Mouse (Mus musculus) stomach, embryonic 15.5 days (tissue): Measurements from ENCODE around the gene Anapc1. TPM values are rescaled to one million over a fixed set of nuclear protein-coding genes. Genes with fewer than 3 reads are reported as not detected.
A peak's percentile ranks its signal among the peaks of the same experiment; 100 is the strongest.

Source experiments
- ATAC-seq: fragments of 200-750 bp; cut with Nextera tagmentation; 2 replicates; pipeline ENCODE4 v1.8.0; 2017; ENCODE audit warnings: low read depth, moderate number of reproducible peaks, moderate TSS enrichment; ENCODE audit not compliant: insufficient read depth, low FRiP score
- H3K27ac ChIP-seq: fragments of 300-500 bp; sonication (generic); 2 replicates; pipeline ENCODE4 v1.5.1; 2015; ENCODE audit warnings: mild to moderate bottlenecking, inconsistent platforms
- H3K27me3 ChIP-seq: fragments of 300-500 bp; sonication (generic); replicated peaks from 2 replicates; pipeline ENCODE4 v1.6.1; 2015; ENCODE audit warnings: inconsistent platforms
- H3K36me3 ChIP-seq: fragments of 300-500 bp; sonication (generic); 2 replicates; pipeline ENCODE4 v1.6.1; 2015; ENCODE audit warnings: inconsistent platforms
- H3K4me1 ChIP-seq: fragments of 300-500 bp; sonication (generic); 2 replicates; pipeline ENCODE4 v1.6.1; 2015; ENCODE audit warnings: inconsistent platforms
- H3K4me2 ChIP-seq: fragments of 300-500 bp; sonication (generic); 2 replicates; pipeline ENCODE4 v1.6.1; 2015; ENCODE audit warnings: mild to moderate bottlenecking, inconsistent platforms
- H3K4me3 ChIP-seq: fragments of 300-500 bp; sonication (generic); replicated peaks from 2 replicates; pipeline ENCODE4 v1.5.1; 2015; ENCODE audit warnings: inconsistent platforms
- H3K9ac ChIP-seq: fragments of 300-500 bp; sonication (generic); 2 replicates; pipeline ENCODE4 v1.6.1; 2015; ENCODE audit warnings: inconsistent platforms
- H3K9me3 ChIP-seq: fragments of 300-500 bp; sonication (generic); 2 replicates; pipeline ENCODE4 v1.6.1; 2016; ENCODE audit warnings: inconsistent platforms
- WGBS: fragments of 180-500 bp; shearing (Covaris S2); methylation state at CpG from one replicate; pipeline ENCODE4 v1.1.7; 2015; 5-methylcytosine and 5-hydroxymethylcytosine counted together
- polyA plus RNA-seq: library from polyadenylated mRNA; unstranded; fragments of >200 nt; fragmentation: Nextera tagmentation; extraction: Ambion mirVana; gene quantifications from 2 replicates; pipeline ENCODE4 v1.2.1, GENCODE M21; 2015

Anapc1 gene
- polyA plus RNA-seq, 1 experiment from 2014 or later = 52.9 TPM

DNA sequence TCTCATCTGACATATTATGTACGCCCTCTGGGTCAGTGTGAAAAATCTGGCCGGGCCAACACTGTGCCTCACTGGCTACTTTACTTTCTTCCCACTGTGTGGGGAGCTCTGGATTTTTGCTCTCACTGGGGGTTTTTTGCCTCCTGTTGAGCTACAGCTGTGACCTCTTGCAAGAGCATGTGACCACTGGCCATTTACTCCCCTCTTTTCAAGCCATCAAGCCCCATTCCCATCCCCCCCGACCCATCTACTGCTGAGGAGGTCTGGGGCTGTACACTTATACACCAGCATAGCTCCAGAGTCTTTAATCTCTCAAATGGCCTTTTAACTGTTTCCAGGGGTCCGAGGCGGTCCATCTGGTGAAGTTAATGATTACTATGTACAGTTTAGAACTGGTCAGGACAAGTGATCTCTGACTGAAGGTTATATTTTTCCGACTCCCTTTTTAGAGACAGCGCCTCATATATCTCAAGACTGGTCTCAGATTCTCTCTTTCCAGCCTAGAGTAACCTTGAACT, 27.6 kb upstream of the Anapc1 start:
- H3K4me2 ChIP-seq = no peak overlapping the region
- peaks cover 25% of the 10 kb centered on the region for H3K4me1 ChIP-seq
- H3K9ac ChIP-seq = no peak overlapping the region
- H3K27me3 ChIP-seq = no peaks in the 10 kb centered on the region
- no peaks in the 10 kb centered on the region for H3K36me3 ChIP-seq
- peak; percentile 57; the same call in 1 of the 2 replicates for ATAC-seq
- no peaks in the 10 kb centered on the region for H3K9me3 ChIP-seq
- 41% methylated on average over 7 of the region's 7 CpGs for WGBS
- peak overlapping the region; percentile 90; the same call in 1 of the 2 replicates for H3K27ac ChIP-seq
- no peak overlapping the region for H3K4me3 ChIP-seq

DNA sequence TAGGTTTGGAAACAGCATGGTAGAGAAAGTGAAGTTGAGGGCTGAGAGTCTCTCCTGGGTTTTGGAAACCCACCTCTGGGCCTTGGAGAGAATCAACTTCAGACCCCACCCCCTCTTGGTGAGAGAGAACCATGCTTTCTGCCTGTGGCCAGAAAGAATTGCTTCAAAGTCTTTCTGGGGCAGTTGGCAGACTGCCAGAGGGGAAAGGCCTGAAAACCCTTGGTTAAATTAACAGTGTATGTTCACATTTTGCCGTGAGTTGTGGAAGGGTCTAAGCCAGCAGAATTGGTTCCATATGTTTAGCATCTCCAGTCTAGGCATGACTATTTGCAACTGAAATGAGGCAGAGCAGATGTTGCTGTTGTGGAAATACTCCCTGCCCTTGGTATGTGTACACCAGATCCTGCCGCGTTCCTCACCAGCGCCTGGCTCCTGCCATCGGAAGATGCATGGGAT, 26.4 kb upstream of the Anapc1 start:
- WGBS = 34% methylated on average over 5 of the region's 5 CpGs

DNA sequence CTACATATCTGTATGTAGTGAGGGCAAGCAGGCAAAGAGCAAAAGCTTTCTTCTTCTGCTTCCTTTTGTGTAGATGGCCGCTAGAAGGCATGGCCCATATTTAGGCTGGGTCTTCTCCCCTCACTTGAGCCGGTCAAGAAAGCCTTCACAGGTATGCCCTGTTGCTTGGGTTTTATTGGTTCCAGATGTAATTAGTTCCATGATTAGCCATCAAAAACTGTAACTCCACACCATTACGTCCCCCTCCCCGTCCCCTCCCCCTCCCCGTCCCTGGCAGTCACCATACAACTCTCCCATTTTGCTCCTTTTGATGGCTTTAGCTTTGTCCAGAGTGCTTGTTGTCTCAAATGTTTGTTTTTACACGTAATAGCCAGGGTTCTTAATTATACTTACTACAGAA, 25.7 kb upstream of the Anapc1 start:
- peaks cover 25% of the 10 kb centered on the region for H3K4me1 ChIP-seq
- H3K27ac ChIP-seq = peak overlapping the region; percentile 90
- WGBS = 73% methylated on average over 6 of the region's 6 CpGs
- no peak for ATAC-seq
- H3K27me3 ChIP-seq = no peaks in the 10 kb centered on the region
- H3K9me3 ChIP-seq = no peaks in the 10 kb centered on the region
- no peaks in the 10 kb centered on the region for H3K36me3 ChIP-seq
- no peak overlapping the region for H3K4me3 ChIP-seq
- no peak overlapping the region for H3K9ac ChIP-seq
- H3K4me2 ChIP-seq = no peak overlapping the region

More for the DNA sequence above, 26.4 kb upstream of the Anapc1 start:
- no peaks in the 10 kb centered on the region for H3K36me3 ChIP-seq
- no peak overlapping the region for H3K4me3 ChIP-seq
- H3K4me2 ChIP-seq = no peak overlapping the region
- no peaks in the 10 kb centered on the region for H3K27me3 ChIP-seq
- H3K27ac ChIP-seq = peak overlapping the region; percentile 90
- peak; percentile 29; the same call in 1 of the 2 replicates for ATAC-seq
- no peak overlapping the region for H3K9ac ChIP-seq
- H3K4me1 ChIP-seq = peaks cover 25% of the 10 kb centered on the region
- H3K9me3 ChIP-seq = no peaks in the 10 kb centered on the region

DNA sequence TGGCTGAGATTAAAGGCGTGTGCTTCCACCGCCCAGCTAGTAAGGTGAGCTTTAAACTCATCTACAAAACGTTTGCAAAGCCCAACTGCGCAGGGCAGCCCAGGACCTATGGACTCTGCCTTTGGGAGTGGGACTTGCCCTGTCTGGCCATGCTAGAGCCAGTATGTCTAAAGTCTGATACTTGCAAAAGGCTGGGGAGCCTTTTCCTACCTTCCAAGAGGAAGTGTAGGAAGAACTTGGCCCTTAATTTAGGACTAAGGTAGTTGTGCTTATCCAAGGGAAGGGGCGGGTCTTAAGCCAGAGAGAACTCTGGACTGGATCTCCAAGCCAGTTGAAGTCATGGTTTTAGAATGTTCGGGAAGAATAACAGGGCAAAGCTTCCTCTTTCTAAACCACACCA, 23.4 kb upstream of the Anapc1 start:
- Histone ChIP-seq H3K9me3 (no peaks in the 10 kb centered on the region), H3K4me3 (no peak overlapping the region), H3K4me1 (peaks cover 22% of the 10 kb centered on the region), H3K9ac (no peak overlapping the region), H3K4me2 (no peak overlapping the region), H3K27me3 (no peaks in the 10 kb centered on the region), H3K36me3 (no peaks in the 10 kb centered on the region), H3K27ac (no peak overlapping the region)
- 74% methylated on average over 6 of the region's 6 CpGs for WGBS
- ATAC-seq = no peak

GRCm38 (mm10) chr2:128709264-128709663, 22.1 kb upstream of the Anapc1 start:
- Histone ChIP-seq H3K9ac (no peak overlapping the region), H3K4me1 (peaks cover 15% of the 10 kb centered on the region), H3K4me3 (no peak overlapping the region), H3K36me3 (no peaks in the 10 kb centered on the region), H3K27ac (no peak overlapping the region), H3K9me3 (no peaks in the 10 kb centered on the region), H3K4me2 (no peak overlapping the region), H3K27me3 (no peaks in the 10 kb centered on the region)
- no peak for ATAC-seq
- WGBS = 55% methylated on average over 6 of the region's 6 CpGs

GRCm38 (mm10) chr2:128704474-128704873, 17.3 kb upstream of the Anapc1 start:
- ATAC-seq = no peak
- no peak overlapping the region for H3K9ac ChIP-seq
- H3K4me1 ChIP-seq = peaks cover 3% of the 10 kb centered on the region; the same call in 1 of the 2 replicates
- no peak overlapping the region for H3K4me3 ChIP-seq
- H3K27ac ChIP-seq = no peak overlapping the region
- no peaks in the 10 kb centered on the region for H3K36me3 ChIP-seq
- H3K27me3 ChIP-seq = no peaks in the 10 kb centered on the region
- H3K9me3 ChIP-seq = no peaks in the 10 kb centered on the region
- no peak overlapping the region for H3K4me2 ChIP-seq
- 84% methylated on average over 3 of the region's 3 CpGs for WGBS

- H3K36me3 ChIP-seq = no peaks in the 10 kb centered on the region
- H3K27ac ChIP-seq = peak overlapping the region; percentile 90
- no peaks in the 10 kb centered on the region for H3K27me3 ChIP-seq
- H3K9ac ChIP-seq = peak overlapping the region; percentile 77
- under 1% methylated on average over 24 of the region's 24 CpGs for WGBS
- H3K9me3 ChIP-seq = no peaks in the 10 kb centered on the region
- peak overlapping the region; percentile 80 for H3K4me2 ChIP-seq
- peak; percentile 3; the same call in 1 of the 2 replicates for ATAC-seq
- peak overlapping the region; percentile 75 for H3K4me3 ChIP-seq
- peaks cover 1% of the 10 kb centered on the region; the same call in 1 of the 2 replicates for H3K4me1 ChIP-seq
Observed at GRCm38 (mm10) chr2:128699201-128699885, 12.2 kb upstream of the Anapc1 start.

GRCm38 (mm10) chr2:128698693-128699181, 11.5 kb upstream of the Anapc1 start, which contains the start of gene Mertk:
Mertk (plus strand) TSS chr2:128698956.
- Histone ChIP-seq H3K4me1 (no peaks in the 10 kb centered on the region; the same call in 1 of the 2 replicates), H3K9me3 (no peaks in the 10 kb centered on the region), H3K4me2 (peak within 1 kb of the TSS; percentile 80), H3K36me3 (no peaks in the 10 kb centered on the region), H3K27ac (peak within 1 kb of the TSS; percentile 93), H3K27me3 (no peaks in the 10 kb centered on the region), H3K4me3 (peak within 1 kb of the TSS; percentile 75), H3K9ac (peak within 1 kb of the TSS; percentile 77)
- WGBS = 0% methylated on average over 30 of the region's 30 CpGs
- ATAC-seq = peak; percentile 92

DNA sequence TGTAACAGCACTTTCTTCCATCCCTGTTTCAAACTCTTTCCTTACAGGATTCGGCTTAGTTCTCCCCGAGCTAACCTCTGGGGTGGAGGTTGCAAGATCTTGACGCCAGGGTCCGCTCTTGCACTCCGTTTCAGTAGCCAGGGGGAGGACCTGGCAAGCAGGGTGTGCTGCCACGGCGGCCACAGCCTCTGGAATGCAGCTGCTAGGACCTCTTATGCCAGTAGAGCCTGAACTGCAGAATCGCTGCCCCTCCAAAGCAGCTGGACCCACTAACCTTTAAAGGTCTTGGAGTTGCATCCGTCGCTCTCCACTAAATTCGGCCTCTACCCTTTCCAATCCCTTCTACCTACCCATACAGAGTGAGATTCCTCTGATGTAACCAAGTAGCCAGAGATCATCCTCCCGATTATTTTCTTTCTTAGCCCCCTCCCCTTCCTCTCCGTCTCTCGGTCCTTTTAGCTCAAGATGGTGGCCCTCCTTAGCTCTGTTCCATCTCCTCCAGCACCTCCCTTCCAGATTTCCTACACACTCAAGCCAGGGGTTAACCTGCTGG, 11.0 kb upstream of the Anapc1 start:
- no peaks in the 10 kb centered on the region for H3K9me3 ChIP-seq
- H3K4me3 ChIP-seq = peak overlapping the region; percentile 75
- H3K27me3 ChIP-seq = no peaks in the 10 kb centered on the region
- peak overlapping the region; percentile 93 for H3K27ac ChIP-seq
- H3K4me1 ChIP-seq = no peaks in the 10 kb centered on the region; the same call in 1 of the 2 replicates
- no peaks in the 10 kb centered on the region for H3K36me3 ChIP-seq
- WGBS = under 1% methylated on average over 14 of the region's 14 CpGs
- peak; percentile 88 for ATAC-seq
- H3K4me2 ChIP-seq = peak overlapping the region; percentile 80
- H3K9ac ChIP-seq = no peak overlapping the region

GRCm38 (mm10) chr2:128697566-128697965, 10.4 kb upstream of the Anapc1 start:
- H3K27ac ChIP-seq = peak overlapping the region; percentile 93; the same call in 1 of the 2 replicates

DNA sequence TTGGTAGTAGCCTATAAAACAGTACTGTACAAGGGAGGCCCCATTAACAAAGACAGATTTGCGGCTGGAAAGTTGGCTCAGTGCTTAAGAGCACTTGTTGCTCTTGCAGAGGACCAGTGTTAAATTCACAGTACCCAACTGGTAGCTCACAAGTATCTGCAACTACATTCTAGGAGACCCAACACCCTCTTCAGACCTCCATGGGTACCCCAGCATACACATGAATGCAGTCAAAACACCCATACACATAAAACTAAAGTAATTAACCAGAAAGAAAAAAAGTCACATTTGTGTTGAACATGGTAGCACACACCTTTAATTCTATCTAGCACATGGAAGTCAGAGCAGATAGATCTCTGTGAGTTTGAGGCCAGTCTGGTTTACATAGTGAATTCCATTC, 9.9 kb upstream of the Anapc1 start:
- no peaks in the 10 kb centered on the region; the same call in 1 of the 2 replicates for H3K4me1 ChIP-seq
- 97% methylated on average over 1 of the region's 1 CpGs for WGBS
- no peak overlapping the region for H3K4me2 ChIP-seq
- H3K27me3 ChIP-seq = no peaks in the 10 kb centered on the region
- no peak overlapping the region for H3K4me3 ChIP-seq
- no peak for ATAC-seq
- no peak overlapping the region for H3K9ac ChIP-seq
- no peak overlapping the region for H3K27ac ChIP-seq
- H3K36me3 ChIP-seq = no peaks in the 10 kb centered on the region
- no peaks in the 10 kb centered on the region for H3K9me3 ChIP-seq

More at GRCm38 (mm10) chr2:128697566-128697965, 10.4 kb upstream of the Anapc1 start:
- Histone ChIP-seq H3K9me3 (no peaks in the 10 kb centered on the region), H3K4me2 (peak overlapping the region; percentile 80), H3K4me1 (no peaks in the 10 kb centered on the region; the same call in 1 of the 2 replicates), H3K4me3 (peak overlapping the region; percentile 75), H3K27me3 (no peaks in the 10 kb centered on the region), H3K9ac (no peak overlapping the region), H3K36me3 (no peaks in the 10 kb centered on the region)
- WGBS = 41% methylated on average over 5 of the region's 5 CpGs
- no peak for ATAC-seq

DNA sequence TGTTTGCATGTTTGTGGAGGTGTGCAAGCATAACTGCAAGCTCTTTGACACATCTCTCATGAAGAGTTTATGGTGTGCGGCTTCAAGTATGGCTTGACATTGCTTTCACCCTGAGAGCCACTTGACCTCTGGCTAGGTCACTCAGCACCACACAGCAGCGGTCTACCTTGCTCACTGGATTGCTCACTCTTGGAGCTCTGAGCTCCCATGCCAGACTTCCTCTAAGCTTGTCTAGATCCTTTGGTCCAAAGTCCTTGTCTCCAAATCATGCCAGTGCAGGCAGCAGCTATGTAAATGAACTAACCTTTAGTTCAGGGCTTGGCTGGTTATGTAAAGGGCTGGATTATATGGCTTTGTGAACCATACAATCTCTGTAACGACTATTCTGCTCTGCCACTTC, 9.2 kb upstream of the Anapc1 start:
- ATAC-seq = no peak

More for the DNA sequence above, 9.2 kb upstream of the Anapc1 start:
- Histone ChIP-seq H3K4me2 (no peak overlapping the region), H3K9me3 (no peaks in the 10 kb centered on the region), H3K36me3 (no peaks in the 10 kb centered on the region), H3K27ac (no peak overlapping the region), H3K4me3 (no peak overlapping the region), H3K4me1 (no peaks in the 10 kb centered on the region; the same call in 1 of the 2 replicates), H3K9ac (no peak overlapping the region), H3K27me3 (no peaks in the 10 kb centered on the region)
- 72% methylated on average over 3 of the region's 3 CpGs for WGBS
